Mouse (Mus musculus): ENCODE results near the gene Slc26a11. TPM values are rescaled to one million over a fixed set of nuclear protein-coding genes. Genes with fewer than 3 reads are reported as not detected.
"Not testable (repeated sequence)": the region's sequence is repeated elsewhere in the genome, so short reads cannot be mapped to it uniquely, and the experiment has no call there.

The Slc26a11 gene
- polyA plus RNA-seq, 1 experiment from 2014 or later, result 10.5 TPM

DNA sequence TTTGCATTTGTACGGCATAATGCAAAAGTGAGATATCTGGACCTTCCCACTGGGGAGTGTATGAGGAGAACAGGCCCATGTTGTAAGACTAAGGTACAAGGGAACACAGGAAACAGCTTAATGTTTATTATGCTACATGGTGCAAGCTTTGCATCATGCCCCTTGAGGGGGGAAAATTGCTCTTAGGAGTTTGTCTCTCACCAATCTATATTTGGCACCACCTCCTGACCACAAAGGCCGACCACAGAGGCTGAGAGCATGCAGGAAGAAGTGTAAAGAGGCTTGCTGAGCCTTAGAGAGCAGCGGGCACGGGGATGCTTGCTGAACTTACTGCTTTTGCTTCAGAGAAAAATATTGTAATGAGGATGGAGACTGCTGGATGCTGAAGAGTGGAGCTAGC is 29.5 kb downstream of the Slc26a11 start:
- H3K27ac ChIP-seq (replicated peaks in 1 of 2; ENCODE audit: control insufficient read depth in 1 of 2, insufficient read depth in 1 of 2, low read depth in 2 of 2, low read length in 2 of 2), result no peak overlapping the region; a peak in 1 of 4 replicates

GRCm38 (mm10) chr11:119386306-119386705 is 30.9 kb downstream of the Slc26a11 start:
- H3K4me3 ChIP-seq (ENCODE audit: control insufficient read depth in 1 of 2, insufficient read depth in 1 of 2, low read depth in 1 of 2, low read length in 2 of 2), result no peak overlapping the region
- no peak for ATAC-seq (ENCODE audit: insufficient number of reproducible peaks, insufficient read depth, low FRiP score, low read depth)
- H3K4me2 ChIP-seq (ENCODE audit: low read length), result no peak overlapping the region
- peaks cover 29 to 32% of the 10 kb centered on the region in 2 experiments for H3K4me1 ChIP-seq (ENCODE audit: control insufficient read depth in 2 of 2, insufficient read depth in 2 of 2, low read length in 2 of 2)
- 93% methylated on average over 5 of the region's 5 CpGs for WGBS
- H3K36me3 ChIP-seq (ENCODE audit: control insufficient read depth, insufficient read depth, low read length), result no peaks in the 10 kb centered on the region
- no peaks in the 10 kb centered on the region for H3K9me3 ChIP-seq (ENCODE audit: control insufficient read depth, low read length)
- H3K9ac ChIP-seq (ENCODE audit: low read length), result no peak overlapping the region
- no peak overlapping the region for H3K27ac ChIP-seq (replicated peaks in 1 of 2; ENCODE audit: control insufficient read depth in 1 of 2, insufficient read depth in 1 of 2, low read depth in 2 of 2, low read length in 2 of 2)
- no peaks in the 10 kb centered on the region for H3K27me3 ChIP-seq (ENCODE audit: control insufficient read depth, insufficient read depth, low read length)

More for the DNA sequence above, 29.5 kb downstream of the Slc26a11 start:
- H3K4me3 ChIP-seq (ENCODE audit: control insufficient read depth in 1 of 2, insufficient read depth in 1 of 2, low read depth in 1 of 2, low read length in 2 of 2), result no peak overlapping the region
- 34% methylated on average over 4 of the region's 4 CpGs for WGBS
- H3K9me3 ChIP-seq (ENCODE audit: control insufficient read depth, low read length), result no peaks in the 10 kb centered on the region
- H3K9ac ChIP-seq (ENCODE audit: low read length), result no peak overlapping the region
- ATAC-seq (ENCODE audit: insufficient number of reproducible peaks, insufficient read depth, low FRiP score, low read depth), result no peak
- 0 out of 2 replicates have a peak, but pooled peaks cover 5% of the 10 kb centered on the region for H3K36me3 ChIP-seq (ENCODE audit: control insufficient read depth, insufficient read depth, low read length)
- peaks cover 26 to 31% of the 10 kb centered on the region in 2 experiments for H3K4me1 ChIP-seq (ENCODE audit: control insufficient read depth in 2 of 2, insufficient read depth in 2 of 2, low read length in 2 of 2)
- H3K27me3 ChIP-seq (ENCODE audit: control insufficient read depth, insufficient read depth, low read length), result no peaks in the 10 kb centered on the region
- H3K4me2 ChIP-seq (ENCODE audit: low read length), result no peak overlapping the region

DNA sequence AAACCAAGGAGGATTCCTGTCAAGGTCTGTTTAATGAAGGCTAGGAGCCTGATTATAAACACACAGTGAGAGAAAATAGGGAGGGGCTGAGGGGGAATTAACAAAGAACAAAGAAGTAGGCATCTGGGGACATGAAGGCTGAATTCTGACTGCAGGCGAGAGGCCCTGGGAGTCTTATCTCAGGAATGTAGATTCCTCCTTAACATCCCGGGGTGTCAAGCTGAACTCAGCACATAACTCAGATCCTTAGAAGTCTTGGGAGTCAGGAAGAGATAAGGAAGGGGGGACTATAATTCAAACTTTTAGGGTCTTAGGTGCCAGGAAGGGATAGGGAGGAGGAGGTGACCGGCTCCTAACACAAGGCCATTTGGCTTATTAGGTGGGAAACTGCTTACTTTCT is 31.9 kb downstream of the Slc26a11 start:
- not testable (repeated sequence) for H3K4me2 ChIP-seq (ENCODE audit: low read length); ATAC-seq (ENCODE audit: insufficient number of reproducible peaks, insufficient read depth, low FRiP score, low read depth); H3K9me3 ChIP-seq (ENCODE audit: control insufficient read depth, low read length); H3K36me3 ChIP-seq (ENCODE audit: control insufficient read depth, insufficient read depth, low read length); H3K4me3 ChIP-seq (ENCODE audit: control insufficient read depth in 1 of 2, insufficient read depth in 1 of 2, low read depth in 1 of 2, low read length in 2 of 2); H3K27me3 ChIP-seq (ENCODE audit: control insufficient read depth, insufficient read depth, low read length)
- Histone ChIP-seq H3K4me1 (ENCODE audit: control insufficient read depth in 2 of 2, insufficient read depth in 2 of 2, low read length in 2 of 2) (peaks cover 29 to 31% of the 10 kb centered on the region in 2 experiments), H3K9ac (ENCODE audit: low read length) (0 out of 2 replicates have a peak overlapping the region, but pooled peaks have one; percentile 5), H3K27ac (replicated peaks in 1 of 2; ENCODE audit: control insufficient read depth in 1 of 2, insufficient read depth in 1 of 2, low read depth in 2 of 2, low read length in 2 of 2) (peak overlapping the region; percentile 74 to 79)
- WGBS, result 0% methylated on average over 3 of the region's 3 CpGs

DNA sequence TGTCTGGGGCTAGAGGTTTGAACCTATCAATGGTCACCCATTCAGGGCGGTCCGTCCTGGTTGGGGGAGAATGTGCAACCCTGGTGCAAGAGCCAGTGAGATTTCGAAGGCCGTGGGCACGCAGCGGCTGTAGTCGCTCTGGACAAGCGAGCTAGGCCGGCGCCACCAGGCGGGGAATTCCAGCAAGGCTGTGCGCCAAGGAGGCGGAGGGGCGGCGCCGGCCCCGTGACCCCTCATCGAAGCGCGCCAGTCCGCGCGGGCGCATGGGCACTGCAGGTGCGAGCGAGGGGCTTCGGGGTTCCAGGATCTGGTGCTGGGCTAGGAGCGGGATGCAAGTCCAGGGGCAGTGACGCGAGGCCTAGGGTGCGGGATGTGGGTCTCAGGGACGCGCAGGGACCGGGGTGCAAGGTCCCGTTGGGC is 34.5 kb downstream of the Slc26a11 start:
- Histone ChIP-seq H3K27ac (replicated peaks in 1 of 2; ENCODE audit: control insufficient read depth in 1 of 2, insufficient read depth in 1 of 2, low read depth in 2 of 2, low read length in 2 of 2) (peak overlapping the region; percentile 84 to 98), H3K4me2 (ENCODE audit: low read length) (peak overlapping the region; percentile 96), H3K9me3 (ENCODE audit: control insufficient read depth, low read length) (no peaks in the 10 kb centered on the region), H3K4me1 (ENCODE audit: control insufficient read depth in 2 of 2, insufficient read depth in 2 of 2, low read length in 2 of 2) (peaks cover 34 to 41% of the 10 kb centered on the region in 2 experiments), H3K36me3 (ENCODE audit: control insufficient read depth, insufficient read depth, low read length) (no peaks in the 10 kb centered on the region), H3K27me3 (ENCODE audit: control insufficient read depth, insufficient read depth, low read length) (no peaks in the 10 kb centered on the region), H3K4me3 (ENCODE audit: control insufficient read depth in 1 of 2, insufficient read depth in 1 of 2, low read depth in 1 of 2, low read length in 2 of 2) (peak overlapping the region; percentile 80 to 81), H3K9ac (ENCODE audit: low read length) (peak overlapping the region; percentile 93)
- peak; percentile 63 for ATAC-seq (ENCODE audit: insufficient number of reproducible peaks, insufficient read depth, low FRiP score, low read depth)
- WGBS, result under 1% methylated on average over 35 of the region's 35 CpGs

- no peaks in the 10 kb centered on the region for H3K9me3 ChIP-seq (ENCODE audit: control insufficient read depth, low read length)
- no peaks in the 10 kb centered on the region for H3K27me3 ChIP-seq (ENCODE audit: control insufficient read depth, insufficient read depth, low read length)
- peak overlapping the region; percentile 80 to 81 for H3K4me3 ChIP-seq (ENCODE audit: control insufficient read depth in 1 of 2, insufficient read depth in 1 of 2, low read depth in 1 of 2, low read length in 2 of 2)
- H3K27ac ChIP-seq (replicated peaks in 1 of 2; ENCODE audit: control insufficient read depth in 1 of 2, insufficient read depth in 1 of 2, low read depth in 2 of 2, low read length in 2 of 2), result peak overlapping the region; percentile 84 to 98
- H3K4me2 ChIP-seq (ENCODE audit: low read length), result peak overlapping the region; percentile 96
- H3K4me1 ChIP-seq (ENCODE audit: control insufficient read depth in 2 of 2, insufficient read depth in 2 of 2, low read length in 2 of 2), result peaks cover 31 to 41% of the 10 kb centered on the region in 2 experiments
- ATAC-seq (ENCODE audit: insufficient number of reproducible peaks, insufficient read depth, low FRiP score, low read depth), result peak; percentile 47
- H3K9ac ChIP-seq (ENCODE audit: low read length), result peak overlapping the region; percentile 93
- 2% methylated on average over 53 of the region's 53 CpGs for WGBS
- no peaks in the 10 kb centered on the region for H3K36me3 ChIP-seq (ENCODE audit: control insufficient read depth, insufficient read depth, low read length)
These were observed 35.2 kb downstream of the Slc26a11 start for GRCm38 (mm10) chr11:119390271-119391231.

DNA sequence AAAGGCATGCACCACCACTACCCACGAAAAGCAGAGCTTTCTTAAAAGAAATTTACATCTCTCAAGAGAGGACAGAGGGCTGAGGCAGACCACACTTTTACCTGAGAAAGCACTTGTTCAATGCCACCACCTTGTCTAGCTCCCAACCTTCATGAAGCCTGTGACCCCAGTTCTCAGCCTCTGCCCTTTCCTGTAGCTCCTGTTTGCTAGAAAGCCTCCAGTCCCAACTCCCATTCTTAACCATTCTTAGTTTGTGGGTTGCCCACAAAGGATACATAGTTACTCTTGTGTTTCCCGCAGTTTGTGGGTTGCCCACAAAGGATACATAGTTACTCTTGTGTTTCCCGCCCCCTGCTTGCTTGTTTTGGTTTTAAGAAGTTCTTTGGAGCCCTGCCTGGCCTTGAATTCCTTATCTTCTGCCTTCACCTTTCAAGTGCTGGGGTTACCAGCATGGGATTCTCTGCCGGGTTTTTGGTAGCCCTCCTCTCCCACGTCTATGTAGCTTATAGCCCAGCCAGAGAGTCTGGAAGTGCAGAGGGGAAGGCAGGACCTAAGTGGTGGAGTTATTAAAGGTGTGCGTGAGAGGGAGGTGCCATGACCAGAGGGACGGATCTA is 36.1 kb downstream of the Slc26a11 start:
- Histone ChIP-seq H3K27me3 (ENCODE audit: control insufficient read depth, insufficient read depth, low read length) (no peaks in the 10 kb centered on the region), H3K9me3 (ENCODE audit: control insufficient read depth, low read length) (no peaks in the 10 kb centered on the region), H3K4me2 (ENCODE audit: low read length) (peak overlapping the region; percentile 96), H3K9ac (ENCODE audit: low read length) (peak overlapping the region; percentile 93; the same call in 1 of the 2 replicates), H3K4me1 (ENCODE audit: control insufficient read depth in 2 of 2, insufficient read depth in 2 of 2, low read length in 2 of 2) (peaks cover 31 to 41% of the 10 kb centered on the region in 2 experiments), H3K36me3 (ENCODE audit: control insufficient read depth, insufficient read depth, low read length) (peaks cover 5% of the 10 kb centered on the region; the same call in 1 of the 2 replicates), H3K27ac (replicated peaks in 1 of 2; ENCODE audit: control insufficient read depth in 1 of 2, insufficient read depth in 1 of 2, low read depth in 2 of 2, low read length in 2 of 2) (peak overlapping the region; percentile 84 to 98), H3K4me3 (ENCODE audit: control insufficient read depth in 1 of 2, insufficient read depth in 1 of 2, low read depth in 1 of 2, low read length in 2 of 2) (peak overlapping the region in 1 of 2 experiments; percentile 81; a peak in 2 of 4 replicates)
- ATAC-seq (ENCODE audit: insufficient number of reproducible peaks, insufficient read depth, low FRiP score, low read depth), result no peak
- 37% methylated on average over 7 of the region's 7 CpGs for WGBS

GRCm38 (mm10) chr11:119392001-119392614 is 36.8 kb downstream of the Slc26a11 start:
- H3K36me3 ChIP-seq (ENCODE audit: control insufficient read depth, insufficient read depth, low read length), result peaks cover 9% of the 10 kb centered on the region; the same call in 1 of the 2 replicates
- H3K27ac ChIP-seq (replicated peaks in 1 of 2; ENCODE audit: control insufficient read depth in 1 of 2, insufficient read depth in 1 of 2, low read depth in 2 of 2, low read length in 2 of 2), result peak overlapping the region; percentile 36 to 98
- H3K4me3 ChIP-seq (ENCODE audit: control insufficient read depth in 1 of 2, insufficient read depth in 1 of 2, low read depth in 1 of 2, low read length in 2 of 2), result peak overlapping the region in 1 of 2 experiments; percentile 58; a peak in 2 of 4 replicates
- H3K4me2 ChIP-seq (ENCODE audit: low read length), result peak overlapping the region; percentile 96
- no peaks in the 10 kb centered on the region for H3K27me3 ChIP-seq (ENCODE audit: control insufficient read depth, insufficient read depth, low read length)
- H3K4me1 ChIP-seq (ENCODE audit: control insufficient read depth in 2 of 2, insufficient read depth in 2 of 2, low read length in 2 of 2), result peaks cover 28 to 36% of the 10 kb centered on the region in 2 experiments
- ATAC-seq (ENCODE audit: insufficient number of reproducible peaks, insufficient read depth, low FRiP score, low read depth), result no peak
- 8% methylated on average over 12 of the region's 12 CpGs for WGBS
- peak overlapping the region; percentile 77 for H3K9ac ChIP-seq (ENCODE audit: low read length)
- no peaks in the 10 kb centered on the region for H3K9me3 ChIP-seq (ENCODE audit: control insufficient read depth, low read length)
